Mouse (Mus musculus) megakaryocyte, embryonic 14.5 days (primary cell): ENCODE measurements at regions not wholly inside any gene's neighbourhood (a gene's known extent, or its start where the extent isn't known, plus 50 kb on each side); places are given as distances from the start of the nearest gene placed in this dataset.

ENCODE experiments used
- FLI1 ChIP-seq: IDR thresholded peaks from 2 replicates; pipeline ENCODE4 v1.6.1; 2012; ENCODE audit warnings: low read length, inconsistent platforms, mixed read lengths
- GATA1 ChIP-seq: IDR thresholded peaks from 3 replicates; pipeline ENCODE4 v1.6.1; 2012; ENCODE audit warnings: mixed read lengths, low read length, inconsistent platforms, borderline replicate concordance

DNA sequence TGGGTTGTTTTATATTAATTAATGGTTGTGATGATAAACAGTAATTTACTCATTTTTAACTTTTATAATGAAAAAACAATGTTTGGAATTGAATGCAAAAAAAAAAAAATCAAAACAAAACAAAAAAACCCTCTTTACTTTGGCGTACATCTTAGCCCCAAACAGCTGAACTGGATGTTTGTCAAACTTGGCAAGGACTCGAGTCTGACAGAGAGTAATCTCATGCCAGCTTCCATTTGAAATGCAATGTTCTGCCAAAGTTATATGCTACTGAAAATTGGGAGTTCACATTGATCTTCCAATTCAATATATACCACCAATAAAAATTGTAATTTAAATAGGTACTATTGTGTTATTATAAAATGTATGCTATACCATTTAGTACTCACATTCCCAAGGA is 150.9 kb upstream of the Rgs18 start:
- TF ChIP-seq GATA1 (no peak), FLI1 (no peak)
